Mouse (Mus musculus) embryonic fibroblast, embryonic 13.5 days (primary cell): ENCODE measurements around the gene Ski.

ENCODE experiments used
- CTCF ChIP-seq: IDR thresholded peaks from 2 replicates; pipeline ENCODE4 v1.5.1; 2011; ENCODE audit warnings: mild to moderate bottlenecking, control low read depth, low read length, moderate library complexity, borderline replicate concordance; ENCODE audit not compliant: insufficient read depth
- POLR2A ChIP-seq: IDR thresholded peaks from 2 replicates; pipeline ENCODE4 v1.6.1; 2011; ENCODE audit warnings: low read depth, mild to moderate bottlenecking, control low read depth, low read length, moderate library complexity

GRCm38 (mm10) chr4:155267639-155268175, 45.3 kb upstream of the Ski start:
- no peak for TF ChIP-seq CTCF
- TF ChIP-seq POLR2A = no peak
